Mouse (Mus musculus) embryonic facial prominence, embryonic 11.5 days (tissue): Measurements from ENCODE around the gene Tmem266. TPM values are rescaled to one million over a fixed set of nuclear protein-coding genes. Genes with fewer than 3 reads are reported as not detected.
A peak's percentile ranks its signal among the peaks of the same experiment; 100 is the strongest.

Experiments
- ATAC-seq: fragments of 200-750 bp; cut with Nextera tagmentation; replicated peaks from 2 replicates; pipeline ENCODE4 v1.8.0; 2017; ENCODE audit warnings: low read depth; ENCODE audit not compliant: insufficient number of reproducible peaks, low FRiP score, low TSS enrichment
- DNase-seq: peaks from one replicate; pipeline ENCODE4 v3.0.0-alpha.2; 2015; ENCODE audit warnings: low spot score
- H3K27ac ChIP-seq: fragments of 300-500 bp; sonication (generic); replicated peaks from 2 replicates; pipeline ENCODE4 v1.5.1; 2014; ENCODE audit warnings: mild to moderate bottlenecking, low read depth, low read length, control low read depth
- H3K27me3 ChIP-seq: fragments of 300-500 bp; sonication (generic); 2 replicates; pipeline ENCODE4 v1.6.1; 2014; ENCODE audit warnings: mild to moderate bottlenecking, low read length, moderate library complexity, mixed read lengths; ENCODE audit not compliant: control insufficient read depth, insufficient read depth
- H3K36me3 ChIP-seq: fragments of 300-500 bp; sonication (generic); replicated peaks from 2 replicates; pipeline ENCODE4 v1.6.1; 2014; ENCODE audit warnings: low read depth, mild to moderate bottlenecking, low read length, moderate library complexity, mixed read lengths; ENCODE audit not compliant: control insufficient read depth, insufficient read depth
- H3K4me1 ChIP-seq: fragments of 300-500 bp; sonication (generic); 2 replicates; pipeline ENCODE4 v1.6.1; 2014; ENCODE audit warnings: low read length, mixed read lengths; ENCODE audit not compliant: control insufficient read depth, insufficient read depth
- H3K4me2 ChIP-seq: fragments of 300-500 bp; sonication (generic); 2 replicates; pipeline ENCODE4 v1.6.1; 2014; ENCODE audit warnings: low read depth, mild to moderate bottlenecking, control low read depth, low read length, moderate library complexity
- H3K4me3 ChIP-seq: fragments of 300-500 bp; sonication (generic); 2 replicates; pipeline ENCODE4 v1.5.1; 2014; ENCODE audit warnings: low read depth, low read length, control low read depth
- H3K9ac ChIP-seq: fragments of 300-500 bp; sonication (generic); replicated peaks from 2 replicates; pipeline ENCODE4 v1.6.1; 2014; ENCODE audit warnings: mild to moderate bottlenecking, control low read depth, low read length
- H3K9me3 ChIP-seq: fragments of 300-500 bp; sonication (generic); replicated peaks from 2 replicates; pipeline ENCODE4 v1.6.1; 2016; ENCODE audit warnings: mild to moderate bottlenecking, low read length, inconsistent platforms, mixed read lengths; ENCODE audit not compliant: control insufficient read depth
- WGBS: fragments of 180-500 bp; shearing (Covaris S2); extraction: QIAGEN DNeasy Blood & Tissue Kit; methylation state at CpG from one replicate; pipeline ENCODE4 v1.1.7; 2014; 5-methylcytosine and 5-hydroxymethylcytosine counted together
- polyA plus RNA-seq: library from polyadenylated mRNA; unstranded; fragments of >200 nt; fragmentation: Nextera tagmentation; extraction: Ambion mirVana; gene quantifications from 2 replicates; pipeline ENCODE4 v1.2.1, GENCODE M21; 2014

The Tmem266 gene
- polyA plus RNA-seq, 1 experiment from 2014 or later, result 0.17 TPM

DNA sequence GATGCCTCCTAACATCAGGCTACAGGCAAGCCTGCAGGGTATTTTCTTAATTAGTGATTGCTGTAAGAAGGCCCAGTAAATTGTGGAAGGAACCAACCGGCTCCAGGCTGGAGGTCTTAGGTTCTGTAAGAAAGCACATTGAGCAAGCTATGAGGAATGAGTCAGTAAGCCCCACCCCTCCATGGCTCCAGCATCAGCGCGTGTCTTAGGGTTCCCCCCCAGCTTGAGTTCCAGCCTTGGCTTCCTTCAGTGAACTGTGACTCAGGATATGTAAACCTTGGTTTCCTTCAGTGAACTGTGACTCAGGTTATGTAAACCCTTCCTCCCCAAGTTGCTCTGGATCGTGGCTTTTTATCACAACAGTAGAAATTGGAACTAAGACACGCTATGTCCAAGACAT lies 35.3 kb downstream of the Tmem266 start:
- WGBS, result 80% methylated on average over 5 of the region's 5 CpGs

DNA sequence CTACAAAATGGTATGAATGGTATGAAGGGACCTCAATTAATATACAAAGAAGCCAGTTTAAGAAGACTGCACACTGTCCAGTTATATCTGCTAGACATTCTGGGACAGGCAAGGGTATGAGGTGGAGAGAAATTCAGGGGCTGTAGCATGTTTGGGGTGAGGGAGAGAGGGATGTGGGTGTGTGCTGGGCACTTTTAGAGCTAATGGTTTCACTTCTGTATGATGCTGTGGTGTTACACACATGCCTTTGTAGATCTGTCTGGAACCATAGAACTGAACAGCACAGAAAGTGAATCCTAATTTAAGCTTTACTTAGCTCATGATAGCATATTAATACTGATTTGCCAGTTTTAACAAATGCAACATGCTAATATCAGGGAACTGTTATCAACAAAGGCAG lies 37.0 kb downstream of the Tmem266 start:
- Histone ChIP-seq H3K4me3 (no peak overlapping the region), H3K36me3 (no peaks in the 10 kb centered on the region), H3K9ac (no peak overlapping the region), H3K4me1 (no peaks in the 10 kb centered on the region), H3K9me3 (no peaks in the 10 kb centered on the region), H3K27ac (no peak overlapping the region), H3K4me2 (no peak overlapping the region), H3K27me3 (no peaks in the 10 kb centered on the region)
- DNase-seq, result no peak
- no peak for ATAC-seq

More for the DNA sequence above, 35.3 kb downstream of the Tmem266 start:
- Histone ChIP-seq H3K27ac (no peak overlapping the region), H3K36me3 (no peaks in the 10 kb centered on the region), H3K9ac (no peak overlapping the region), H3K27me3 (no peaks in the 10 kb centered on the region), H3K4me3 (no peak overlapping the region), H3K4me2 (no peak overlapping the region), H3K4me1 (no peaks in the 10 kb centered on the region), H3K9me3 (no peaks in the 10 kb centered on the region)
- ATAC-seq, result no peak
- no peak for DNase-seq

DNA sequence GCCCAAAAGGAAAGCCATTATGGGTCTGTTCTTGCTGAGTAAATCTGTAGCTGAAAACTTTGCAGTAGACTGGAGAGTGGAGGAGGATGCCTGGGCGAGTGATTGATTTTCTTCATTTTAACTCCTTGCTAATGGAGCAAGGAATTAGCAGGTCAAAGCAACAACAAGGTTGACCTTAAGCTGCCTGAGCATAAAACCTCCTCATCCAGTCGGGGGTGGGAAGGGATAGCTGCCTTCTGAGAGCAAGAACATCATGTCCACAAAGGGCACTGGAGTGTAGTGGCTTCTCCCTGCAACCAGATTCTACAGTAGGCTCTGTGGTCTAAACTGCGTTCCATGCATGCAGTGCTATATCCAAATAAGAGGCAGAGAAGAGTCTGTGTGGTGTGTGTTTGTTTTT lies 41.3 kb downstream of the Tmem266 start:
- ATAC-seq (no peak), DNase-seq (no peak)
- 55% methylated on average over 3 of the region's 3 CpGs for WGBS
- no peak overlapping the region for H3K9ac ChIP-seq
- no peaks in the 10 kb centered on the region for H3K36me3 ChIP-seq
- H3K27me3 ChIP-seq, result no peaks in the 10 kb centered on the region
- H3K27ac ChIP-seq, result no peak overlapping the region
- no peaks in the 10 kb centered on the region for H3K4me1 ChIP-seq
- no peak overlapping the region for H3K4me2 ChIP-seq
- H3K4me3 ChIP-seq, result no peak overlapping the region
- no peaks in the 10 kb centered on the region for H3K9me3 ChIP-seq

DNA sequence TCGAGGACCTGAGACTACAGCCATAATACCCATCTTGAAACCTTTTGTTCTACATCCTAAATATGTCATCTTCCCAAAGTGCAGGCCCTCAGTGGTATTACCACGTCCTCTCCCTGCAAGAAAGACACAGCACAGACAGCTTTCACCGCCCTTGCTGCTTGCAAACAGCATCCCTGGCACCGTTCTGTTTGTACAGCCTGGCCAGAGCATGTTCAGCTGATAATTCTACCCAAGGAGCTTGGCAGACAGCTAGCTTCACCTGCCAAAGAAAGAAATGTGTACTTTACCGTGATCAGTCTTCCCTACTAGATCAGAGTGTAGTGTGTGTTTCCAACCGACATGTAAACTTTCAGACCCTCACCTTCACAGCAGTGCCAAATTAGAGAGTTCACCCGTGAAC lies 45.2 kb downstream of the Tmem266 start:
- no peak for DNase-seq
- H3K4me2 ChIP-seq, result no peak overlapping the region
- H3K9me3 ChIP-seq, result no peaks in the 10 kb centered on the region
- no peak overlapping the region for H3K4me3 ChIP-seq
- no peak overlapping the region for H3K9ac ChIP-seq
- H3K27ac ChIP-seq, result no peak overlapping the region
- 80% methylated on average over 7 of the region's 7 CpGs for WGBS
- no peaks in the 10 kb centered on the region for H3K36me3 ChIP-seq
- H3K4me1 ChIP-seq, result no peaks in the 10 kb centered on the region
- ATAC-seq, result no peak
- no peaks in the 10 kb centered on the region for H3K27me3 ChIP-seq

DNA sequence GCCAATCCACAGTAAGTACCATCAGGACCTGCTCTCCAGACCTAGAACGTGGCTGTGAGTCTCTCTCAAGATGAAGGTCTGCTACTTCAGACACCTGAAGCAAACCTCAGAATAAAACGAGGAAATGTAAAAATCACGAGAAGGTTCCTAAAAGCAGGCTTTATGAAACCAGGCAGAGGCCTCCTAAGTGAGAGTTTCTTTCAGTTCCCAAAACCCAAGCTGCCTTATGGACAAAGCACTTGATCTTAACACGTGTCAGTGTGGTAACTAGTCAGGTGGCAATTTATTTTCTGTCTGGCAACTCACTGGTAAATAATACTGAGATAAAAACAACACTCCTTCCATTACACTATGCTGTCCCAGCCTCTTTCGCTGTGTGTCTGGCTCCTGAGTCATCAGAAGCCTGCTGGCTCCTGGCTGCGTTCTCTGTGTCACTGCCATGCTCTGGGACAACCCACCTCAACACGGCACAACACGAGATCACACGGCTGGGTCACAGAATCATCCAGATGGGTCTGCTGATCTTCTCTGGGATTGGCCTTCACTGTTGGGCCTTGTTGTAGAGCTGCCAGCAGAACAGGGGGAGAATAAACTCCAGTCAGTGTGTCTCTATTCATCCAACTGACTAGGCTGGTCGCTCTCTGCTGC lies 51.0 kb downstream of the Tmem266 start:
- H3K4me1 ChIP-seq, result no peaks in the 10 kb centered on the region
- no peaks in the 10 kb centered on the region for H3K27me3 ChIP-seq
- H3K4me2 ChIP-seq, result no peak overlapping the region
- H3K9me3 ChIP-seq, result no peaks in the 10 kb centered on the region
- no peaks in the 10 kb centered on the region for H3K36me3 ChIP-seq
- H3K9ac ChIP-seq, result no peak overlapping the region
- ATAC-seq (no peak), DNase-seq (no peak)
- no peak overlapping the region for H3K27ac ChIP-seq
- WGBS, result 87% methylated on average over 10 of the region's 10 CpGs
- H3K4me3 ChIP-seq, result no peak overlapping the region

DNA sequence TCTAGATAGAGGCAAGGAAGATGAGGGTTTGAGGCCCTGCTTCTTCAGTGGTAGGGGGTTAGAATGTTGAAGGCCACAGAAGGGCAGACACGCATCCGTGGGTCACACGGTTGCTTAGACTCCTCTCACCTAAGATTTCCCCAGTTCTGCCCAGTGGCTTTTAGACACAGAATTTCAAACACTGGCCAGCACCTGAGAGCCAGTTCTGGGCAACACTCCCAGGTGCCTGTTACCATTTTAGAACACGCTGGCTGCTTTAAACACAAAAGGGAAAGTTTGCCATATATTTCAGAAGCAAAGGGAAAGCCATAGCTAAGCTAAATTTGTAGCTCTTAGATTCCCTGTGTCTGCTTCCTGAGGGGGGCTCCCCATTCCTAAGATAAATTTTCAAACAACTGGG lies 54.7 kb downstream of the Tmem266 start:
- ATAC-seq, result no peak
- Histone ChIP-seq H3K27ac (no peak overlapping the region), H3K4me3 (no peak overlapping the region), H3K27me3 (no peaks in the 10 kb centered on the region), H3K4me1 (no peaks in the 10 kb centered on the region), H3K36me3 (no peaks in the 10 kb centered on the region), H3K9me3 (no peaks in the 10 kb centered on the region), H3K4me2 (no peak overlapping the region), H3K9ac (no peak overlapping the region)
- DNase-seq, result no peak
- WGBS, result 89% methylated on average over 4 of the region's 4 CpGs

DNA sequence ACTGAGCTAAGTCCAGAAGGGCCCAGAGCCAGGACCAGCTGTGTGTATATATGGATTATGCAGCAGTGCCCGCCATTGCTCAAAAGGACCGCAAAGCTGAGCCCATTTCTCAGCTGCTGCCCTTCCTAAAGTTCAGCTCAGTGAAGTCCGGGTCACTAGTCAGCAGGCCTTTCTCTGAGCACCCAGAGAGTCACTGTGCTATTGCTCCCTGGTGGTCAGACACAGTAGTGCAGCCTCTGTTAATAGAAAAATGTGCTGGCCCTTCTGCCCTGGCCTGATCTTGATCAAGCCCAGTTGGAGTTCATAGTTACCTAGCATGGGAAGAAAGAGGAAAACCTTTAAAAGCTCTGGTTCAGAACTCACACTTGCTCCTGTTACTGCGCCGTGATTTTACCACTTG lies 55.7 kb downstream of the Tmem266 start:
- ATAC-seq (no peak), DNase-seq (peak; percentile 61)
- Histone ChIP-seq H3K9ac (no peak overlapping the region), H3K36me3 (no peaks in the 10 kb centered on the region), H3K27me3 (no peaks in the 10 kb centered on the region), H3K4me1 (no peaks in the 10 kb centered on the region), H3K9me3 (no peaks in the 10 kb centered on the region), H3K4me2 (no peak overlapping the region), H3K4me3 (no peak overlapping the region), H3K27ac (no peak overlapping the region)
- 30% methylated on average over 5 of the region's 5 CpGs for WGBS

DNA sequence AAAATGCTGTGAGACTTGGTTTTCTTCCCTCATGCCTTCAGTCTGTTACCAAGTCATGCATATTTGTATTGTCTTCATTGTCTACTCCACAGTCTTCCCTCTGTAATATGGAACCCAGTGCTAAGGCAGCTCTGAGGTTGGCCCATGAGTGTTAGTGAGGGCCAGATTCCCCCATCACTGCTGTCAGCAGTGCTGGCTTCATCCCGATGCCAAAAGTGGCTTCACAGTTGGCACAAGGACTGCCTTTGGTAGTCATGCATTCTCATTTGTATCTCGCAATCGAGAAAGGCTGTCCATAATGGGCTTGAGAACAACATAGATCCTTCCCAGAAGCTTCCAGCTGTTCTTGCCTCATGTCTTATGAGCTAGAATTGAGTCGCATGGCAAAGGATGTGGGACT lies 59.4 kb downstream of the Tmem266 start:
- Histone ChIP-seq H3K4me2 (no peak overlapping the region), H3K36me3 (no peaks in the 10 kb centered on the region), H3K27ac (no peak overlapping the region), H3K9me3 (no peaks in the 10 kb centered on the region), H3K9ac (no peak overlapping the region), H3K4me3 (no peak overlapping the region), H3K4me1 (no peaks in the 10 kb centered on the region), H3K27me3 (no peaks in the 10 kb centered on the region)
- DNase-seq, result no peak
- 93% methylated on average over 4 of the region's 4 CpGs for WGBS
- no peak for ATAC-seq
